8 mouse cellular contexts compared by ENCODE assay signal in the genomic region with DNA sequence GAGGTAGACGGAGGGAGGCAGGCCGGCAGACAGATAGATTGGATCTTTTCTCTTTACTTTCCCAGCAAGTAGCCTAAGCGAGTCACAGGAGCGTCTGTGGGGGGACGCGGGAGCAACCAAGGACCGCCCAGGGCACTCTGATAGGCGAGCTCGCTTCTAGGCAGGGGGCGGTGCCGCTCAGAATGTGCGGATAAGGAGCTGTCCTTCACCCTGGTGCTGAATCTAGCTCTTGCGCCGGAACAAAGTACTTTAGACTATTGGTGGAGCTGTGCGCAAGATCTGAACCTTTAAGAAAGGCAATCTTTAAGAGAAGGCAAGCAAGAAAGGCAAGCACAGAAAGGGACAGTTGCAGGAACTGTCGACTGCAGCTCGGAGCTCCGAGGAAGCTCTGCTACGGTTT. TPM values are rescaled to one million over a fixed set of nuclear protein-coding genes. Genes with fewer than 3 reads are reported as not detected.
A peak's percentile ranks its signal among the peaks of the same experiment; 100 is the strongest.
DNase-seq lines count a peak whose midpoint lies in the region; ATAC-seq and TF ChIP-seq lines count a peak whose summit lies in the region.

No protein-coding gene starts in this region.

- H3K79me2 ChIP-seq in liver, adult 2 months (ENCODE audit: control insufficient read depth, insufficient read depth, low read length) = no peaks in the 10 kb centered on the region

- H3K9ac ChIP-seq in heart, embryonic 11.5 days (ENCODE audit: low read depth, low read length) = no peak overlapping the region
- H3K9ac ChIP-seq in liver, adult 2 months (ENCODE audit: low read depth, low read length) = no peak overlapping the region

- H3K4me1 ChIP-seq in cortical plate, adult 2 months (ENCODE audit: control insufficient read depth, insufficient read depth, low read length) = peaks cover 2% of the 10 kb centered on the region; the same call in 1 of the 2 replicates
- H3K4me1 ChIP-seq in heart, embryonic 11.5 days (ENCODE audit: control insufficient read depth, insufficient read depth, low read length) = no peaks in the 10 kb centered on the region
- H3K4me1 ChIP-seq in liver, adult 2 months (ENCODE audit: control insufficient read depth, insufficient read depth, low read length) = no peaks in the 10 kb centered on the region

- peak; percentile 56 for TF ChIP-seq POLR2A in cortical plate, adult 2 months (IDR thresholded peaks at IDR 0.05; ENCODE audit: extremely low read depth, insufficient read depth, low read length)
- TF ChIP-seq POLR2A in liver, adult 2 months (IDR thresholded peaks at IDR 0.05; ENCODE audit: extremely low read depth, insufficient read depth, low read length) = no peak

- H3K9me3 ChIP-seq in heart, embryonic 11.5 days (replicated peaks; ENCODE audit: control insufficient read depth, low read length) = no peaks in the 10 kb centered on the region

- TF ChIP-seq CTCF in cortical plate, adult 2 months (IDR thresholded peaks at IDR 0.05; ENCODE audit: extremely low read depth, insufficient read depth, low read length) = no peak
- no peak for TF ChIP-seq CTCF in liver, adult 2 months (IDR thresholded peaks at IDR 0.05; ENCODE audit: low read depth, low read length)

- under 1% methylated on average over 19 of the region's 19 CpGs for WGBS in heart, embryonic 11.5 days (ENCODE audit: insufficient replicate concordance)
- 4% methylated on average over 19 of the region's 19 CpGs for WGBS in liver, adult 2 months

- H3K27ac ChIP-seq in cortical plate, adult 2 months (ENCODE audit: insufficient read depth, low read length) = no peak overlapping the region
- H3K27ac ChIP-seq in heart, embryonic 11.5 days (ENCODE audit: low read depth, low read length) = no peak overlapping the region
- no peak overlapping the region for H3K27ac ChIP-seq in liver, adult 2 months (replicated peaks; ENCODE audit: insufficient read depth, low read depth, low read length)

- peak overlapping the region; percentile 51 for H3K4me3 ChIP-seq in cortical plate, adult 2 months (ENCODE audit: insufficient read depth, low read length)
- no peak overlapping the region for H3K4me3 ChIP-seq in heart, embryonic 11.5 days (ENCODE audit: low read depth, low read length)
- H3K4me3 ChIP-seq in liver, adult 2 months (ENCODE audit: insufficient read depth, low read depth, low read length) = no peak overlapping the region

- ATAC-seq in heart, embryonic 11.5 days (replicated peaks; ENCODE audit: insufficient number of reproducible peaks, low FRiP score, low TSS enrichment) = no peak; the same call in 1 of the 2 replicates

- no peaks in the 10 kb centered on the region for H3K27me3 ChIP-seq in heart, embryonic 11.5 days (ENCODE audit: control insufficient read depth, insufficient read depth, low read length)
- no peaks in the 10 kb centered on the region for H3K27me3 ChIP-seq in liver, adult 2 months (ENCODE audit: control insufficient read depth, insufficient read depth, low read length)

- DNase-seq in thymus, postnatal 25 days = peak; percentile 3
- no peak for DNase-seq in thymus, postnatal 14 days
- DNase-seq in kidney, postnatal 10 days = peak; percentile 84
- peak; percentile 6 for DNase-seq in liver, adult 2 months (ENCODE audit: extremely low read depth, low read depth, low spot score)
- DNase-seq in ovary, adult 18-20 months (ENCODE audit: low spot score) = peak; percentile 45
- DNase-seq in MN1 (ENCODE audit: low spot score) = no peak

- H3K36me3 ChIP-seq in heart, embryonic 11.5 days (ENCODE audit: control insufficient read depth, insufficient read depth, low read length) = no peaks in the 10 kb centered on the region
- no peaks in the 10 kb centered on the region for H3K36me3 ChIP-seq in liver, adult 2 months (ENCODE audit: control insufficient read depth, insufficient read depth, low read length)

- H3K4me2 ChIP-seq in heart, embryonic 11.5 days = peak overlapping the region; percentile 42

RNA-seq across cellular contexts. Expression of a gene that starts 0.4 kb away (rescaled TPM):
- polyA plus RNA-seq in cortical plate, adult 2 months (2012; rRNA removed) = 3.2 and 4.0 TPM in 2 replicates
- not detected in 2 replicates for polyA plus RNA-seq in heart, embryonic 11.5 days (2014; fragmentation: Nextera tagmentation; extraction: Ambion mirVana)
- total RNA-seq in liver, adult 2 months (2014; rRNA removed) = not detected in 2 replicates
- not detected in 2 replicates for polyA plus RNA-seq in liver, adult 2 months (2012; rRNA removed)

Comparison
In these comparisons a context has a peak if more than half of its experiments do, and no peak if none do; other contexts are left out.
1. DNase-seq: peak in thymus, postnatal 25 days (single experiment), kidney, postnatal 10 days (single experiment), liver, adult 2 months (single experiment) and ovary, adult 18-20 months (single experiment); none in thymus, postnatal 14 days (single experiment) and MN1 (single experiment).